Mouse (Mus musculus): Measurements from ENCODE around the gene Arhgef26. TPM values are rescaled to one million over a fixed set of nuclear protein-coding genes. Genes with fewer than 3 reads are reported as not detected.

Gene Arhgef26
- polyA plus RNA-seq, 1 experiment = 0.38 TPM

DNA sequence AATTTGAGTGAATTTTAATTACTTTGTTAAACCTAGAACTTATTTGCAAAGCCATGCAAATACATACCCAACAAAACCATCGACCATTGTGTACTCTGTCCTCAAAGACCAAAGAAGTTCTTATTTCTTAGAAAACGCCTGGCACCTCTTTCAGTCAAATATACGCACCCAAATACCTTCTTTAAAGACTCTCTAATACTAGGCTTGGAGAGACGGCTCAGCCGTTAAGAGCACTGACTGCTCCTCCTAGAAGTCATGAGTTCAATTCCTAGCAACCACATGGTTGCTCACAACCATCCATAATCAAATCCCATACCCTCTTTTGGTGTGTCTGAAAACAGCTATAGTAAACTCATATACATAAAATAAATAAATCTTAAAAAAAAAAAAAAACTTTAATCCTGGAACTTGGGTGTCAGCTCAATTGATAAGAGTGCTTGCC, 169.1 kb downstream of the Arhgef26 start:
- TF ChIP-seq POLR2A (IDR thresholded peaks at IDR 0.05; ENCODE audit: control insufficient read depth, low read depth, low read length) (no peak), CTCF (IDR thresholded peaks at IDR 0.05; ENCODE audit: control insufficient read depth, insufficient read depth, insufficient replicate concordance, low read depth, low read length) (no peak)
- peak overlapping the region; percentile 57 for H3K27ac ChIP-seq (ENCODE audit: control insufficient read depth, insufficient read depth, low read depth, low read length)
- no peaks in the 10 kb centered on the region for H3K36me3 ChIP-seq (ENCODE audit: control insufficient read depth, insufficient read depth, low read length)
- H3K4me3 ChIP-seq (ENCODE audit: control insufficient read depth, low read depth, low read length) = peak overlapping the region; percentile 86
- no peaks in the 10 kb centered on the region for H3K27me3 ChIP-seq (ENCODE audit: control insufficient read depth, insufficient read depth, low read length)
- no peaks in the 10 kb centered on the region for H3K4me1 ChIP-seq (ENCODE audit: control insufficient read depth, insufficient read depth, low read length)

Other genes starting within 250 kb of the Arhgef26 start
- 5.2 and 6.4 TPM in 2 replicates for gene Dhx36, start 168.7 kb downstream of the Arhgef26 start, polyA plus RNA-seq (2012; rRNA removed)